Mouse (Mus musculus) hindlimb bud, embryonic 11.5 days (tissue): ENCODE measurements around the gene Txndc8.

ENCODE experiments used
- DNase-seq: peaks from one replicate; pipeline ENCODE4 v3.0.0-alpha.2; 2012; ENCODE audit warnings: low read depth, low spot score; ENCODE audit errors: extremely low spot score

Txndc8 gene

DNA sequence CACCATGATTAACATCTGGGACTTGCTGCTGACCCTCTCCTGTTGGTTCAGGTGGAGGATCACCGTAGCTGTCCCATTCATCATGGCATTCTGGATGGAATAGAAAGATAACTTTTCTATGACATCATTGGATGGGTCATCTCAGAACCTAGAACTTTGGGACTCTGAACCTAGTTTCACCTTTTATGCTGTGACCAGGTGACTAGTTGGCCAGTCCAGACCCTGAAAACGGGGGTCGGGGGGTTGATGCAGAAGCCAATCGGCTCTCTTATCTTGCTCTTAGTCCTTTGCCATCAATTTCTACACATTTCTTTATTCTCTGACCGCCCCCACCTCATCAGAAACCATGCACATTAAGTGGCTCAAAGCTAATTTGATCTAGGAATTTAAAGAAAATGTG lies at the start of gene Txndc8:
TSS of gene Txndc8 (minus strand) at position 101 of the 400 bp plus-strand sequence.
- no peak for DNase-seq

DNA sequence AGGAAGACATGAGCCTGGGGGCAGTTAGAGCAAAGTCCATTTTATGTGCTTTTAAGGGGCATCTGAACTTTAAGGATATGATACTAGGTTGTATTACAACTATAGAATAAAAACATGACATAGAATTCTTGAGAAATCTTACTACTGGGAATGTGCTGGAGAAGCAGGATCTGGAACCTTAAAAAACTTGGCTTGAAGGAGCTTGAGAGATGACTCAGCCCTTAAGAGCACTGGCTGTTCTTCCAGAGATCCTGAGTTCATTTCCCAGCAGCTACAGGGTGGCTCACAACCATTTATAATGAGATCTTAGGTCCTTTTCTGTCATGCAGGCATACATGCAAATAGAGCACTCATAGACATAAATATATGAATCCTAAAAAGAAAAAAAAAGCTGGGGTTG lies 46.7 kb upstream of the Txndc8 start:
- DNase-seq = no peak

DNA sequence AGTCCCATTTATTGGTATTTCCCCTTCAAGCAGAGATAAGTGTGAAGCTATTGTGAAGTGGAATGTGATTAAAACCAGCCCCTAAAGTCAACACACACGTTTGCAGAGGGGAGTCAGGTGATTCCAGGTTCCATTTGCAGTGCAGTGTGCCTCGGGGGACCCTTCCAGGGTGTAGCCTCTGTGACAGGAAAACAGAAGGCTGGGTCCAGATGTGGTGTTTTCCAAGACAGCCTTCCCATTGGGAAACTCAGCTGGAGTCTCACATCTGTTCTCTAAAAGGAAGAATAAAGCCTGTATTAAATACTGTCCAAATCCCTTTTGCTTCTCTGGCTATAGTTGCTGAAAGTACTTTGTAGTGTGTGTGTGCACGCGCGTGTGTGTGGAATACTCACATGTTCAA lies 45.5 kb upstream of the Txndc8 start:
- DNase-seq = no peak

DNA sequence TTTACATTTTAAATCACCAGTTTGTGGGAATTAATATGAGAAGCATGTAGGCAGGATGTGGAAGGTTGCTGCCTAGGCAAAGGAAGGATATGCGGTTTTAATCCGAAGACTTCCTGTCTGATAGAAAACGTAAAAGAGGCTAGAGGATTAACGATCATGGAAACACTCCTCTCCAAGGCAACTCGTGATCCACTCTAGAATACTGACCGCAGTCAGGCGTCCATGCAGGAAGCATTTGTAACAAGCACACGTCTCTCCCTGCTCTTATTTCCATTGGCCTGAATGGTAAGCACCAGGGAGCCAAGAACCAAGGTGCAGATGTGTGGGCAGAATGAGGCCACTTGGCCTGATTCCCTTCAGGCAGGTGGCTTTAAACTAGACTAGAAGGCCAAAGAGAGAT lies 41.8 kb upstream of the Txndc8 start:
- no peak for DNase-seq

DNA sequence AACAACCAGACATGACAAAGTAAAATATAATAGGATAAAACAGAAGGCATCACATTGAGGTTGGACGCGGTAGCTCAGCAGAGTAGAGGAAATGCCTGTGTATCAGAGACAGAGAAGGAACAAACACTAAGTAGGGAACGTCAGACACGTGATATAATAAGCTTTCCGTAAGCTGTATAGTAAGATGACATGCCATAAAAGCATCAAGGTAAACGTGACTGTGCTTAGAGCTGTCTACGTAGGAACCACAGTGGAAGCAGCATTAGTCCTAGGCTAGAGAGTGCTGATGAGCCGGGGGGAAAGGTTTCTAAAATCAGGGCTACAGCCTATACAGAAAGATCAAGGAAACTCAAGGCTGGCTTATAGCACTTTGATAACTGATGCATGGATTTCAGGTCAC lies 41.4 kb upstream of the Txndc8 start:
- DNase-seq = no peak

DNA sequence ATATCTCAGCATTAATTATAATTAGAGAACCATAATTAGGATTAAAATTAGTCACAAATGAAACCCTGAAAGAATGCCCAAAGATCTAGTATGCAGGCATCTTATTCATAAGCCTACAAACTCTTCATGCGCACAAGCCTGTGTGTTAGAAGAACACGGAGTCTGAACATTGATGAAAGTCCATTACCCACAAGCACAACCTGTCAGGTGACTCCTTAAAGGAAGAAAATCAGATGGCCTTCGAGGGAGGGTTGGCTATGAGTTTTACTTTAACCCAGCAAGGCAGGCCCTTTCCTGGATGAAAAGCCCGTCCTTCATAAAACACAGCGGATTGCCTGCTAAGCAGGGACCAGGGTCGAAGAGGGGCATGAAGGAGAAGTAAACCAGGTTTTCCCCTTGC lies 35.9 kb upstream of the Txndc8 start:
- DNase-seq = no peak

DNA sequence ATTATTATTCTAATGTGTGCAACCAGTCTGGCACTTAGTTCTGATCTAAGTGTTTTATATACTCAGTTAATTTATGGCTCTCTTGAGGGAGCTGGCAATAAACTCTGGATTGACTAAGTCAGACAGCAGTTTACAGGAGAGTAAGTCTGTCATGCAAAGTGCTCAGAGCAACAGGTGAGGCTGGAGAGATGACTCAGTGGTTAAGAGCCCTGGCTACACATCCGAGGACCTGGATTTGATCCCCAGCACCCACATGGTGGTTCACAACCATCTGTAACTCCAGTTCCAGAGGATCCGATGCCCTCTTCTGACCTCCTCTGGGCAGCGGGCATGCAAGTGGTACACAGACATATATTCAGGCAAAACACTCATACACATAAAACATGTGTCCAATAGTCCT lies 35.4 kb upstream of the Txndc8 start:
- no peak for DNase-seq

DNA sequence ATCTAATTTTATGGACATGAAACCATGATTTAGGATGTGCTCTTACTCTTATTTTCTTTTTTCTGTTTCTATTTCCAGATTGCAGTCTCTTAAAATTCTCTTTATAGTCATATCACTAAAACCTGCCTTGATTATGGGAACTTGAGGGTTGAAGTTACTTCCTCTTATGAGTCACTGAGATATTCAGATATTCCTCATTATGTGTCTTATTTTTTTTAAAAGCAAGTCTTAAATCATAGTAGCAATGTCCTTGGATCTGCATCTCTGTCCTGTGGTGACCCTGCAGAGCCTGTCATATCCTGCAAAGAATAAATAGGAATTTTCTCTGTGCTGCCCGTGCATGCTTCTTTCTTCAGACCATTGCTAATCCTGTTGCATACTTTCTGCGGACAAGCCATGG lies 31.2 kb upstream of the Txndc8 start:
- no peak for DNase-seq

DNA sequence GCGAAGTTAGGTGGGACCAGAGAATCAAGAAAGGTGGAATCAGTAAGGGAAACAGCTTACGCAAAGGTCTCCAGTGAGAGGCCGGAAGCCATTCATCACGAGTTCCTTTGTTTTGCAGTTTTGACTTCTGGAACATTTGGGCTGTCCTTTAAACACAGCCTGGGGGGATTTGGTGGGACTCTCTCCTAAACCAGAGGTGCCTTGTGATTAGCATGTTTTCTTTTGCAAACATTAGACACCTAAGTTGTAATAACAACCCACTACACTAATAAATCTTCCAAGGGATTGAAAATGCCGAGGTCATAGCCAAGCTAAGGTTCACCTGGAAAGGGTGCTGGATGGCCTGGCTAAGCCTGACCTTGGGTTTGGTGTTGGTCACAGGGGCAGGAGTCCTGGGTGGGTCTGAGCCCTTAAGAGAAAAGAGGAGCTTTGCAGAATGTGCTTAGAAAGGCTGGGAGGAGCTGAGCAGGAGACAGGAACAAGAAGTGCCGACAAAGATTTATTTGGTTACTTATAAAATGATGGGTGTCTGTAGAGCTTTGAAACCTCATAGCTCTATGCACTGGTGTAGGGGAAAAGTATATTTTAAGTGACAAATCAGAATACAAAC lies 28.3 kb upstream of the Txndc8 start:
- no peak for DNase-seq

DNA sequence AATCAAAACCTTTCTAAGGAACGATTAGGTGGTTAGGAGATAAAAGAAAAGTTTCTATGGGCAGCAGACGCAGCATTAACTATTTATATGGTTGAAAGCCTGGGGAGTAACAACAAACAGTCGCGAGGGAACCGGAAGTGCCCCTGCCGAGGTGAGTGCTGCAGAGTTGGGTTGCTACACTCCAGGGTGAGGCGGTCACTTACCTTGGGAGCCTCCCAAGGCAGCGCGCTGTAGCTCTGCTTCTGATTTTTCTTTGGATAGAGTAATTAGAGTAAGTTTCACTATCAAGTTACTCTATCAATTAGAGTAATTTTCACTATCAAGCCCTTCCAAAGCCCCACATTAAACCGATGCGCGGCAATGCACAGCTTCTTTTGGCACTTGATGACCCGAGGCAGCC lies 25.7 kb upstream of the Txndc8 start:
- DNase-seq = no peak

DNA sequence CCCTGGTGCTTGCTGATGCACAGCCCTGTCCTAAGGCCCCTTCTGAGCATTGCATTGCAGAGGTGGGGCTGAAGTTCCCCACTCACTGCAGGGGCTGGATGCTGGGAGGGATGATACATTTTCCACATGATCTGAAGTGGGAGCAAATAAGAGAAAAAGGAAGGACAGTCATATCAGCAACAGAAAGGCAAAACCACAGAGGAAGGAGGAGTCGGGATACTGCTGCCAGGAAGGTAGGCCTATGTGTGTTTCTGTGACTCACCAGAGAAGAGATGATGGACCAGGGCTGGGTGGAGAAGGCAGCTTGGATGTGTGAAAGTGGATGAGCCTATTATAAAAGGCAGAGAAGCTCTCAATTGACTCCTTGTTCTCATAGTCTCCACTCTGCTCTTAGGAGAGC lies 23.8 kb upstream of the Txndc8 start:
- DNase-seq = no peak

DNA sequence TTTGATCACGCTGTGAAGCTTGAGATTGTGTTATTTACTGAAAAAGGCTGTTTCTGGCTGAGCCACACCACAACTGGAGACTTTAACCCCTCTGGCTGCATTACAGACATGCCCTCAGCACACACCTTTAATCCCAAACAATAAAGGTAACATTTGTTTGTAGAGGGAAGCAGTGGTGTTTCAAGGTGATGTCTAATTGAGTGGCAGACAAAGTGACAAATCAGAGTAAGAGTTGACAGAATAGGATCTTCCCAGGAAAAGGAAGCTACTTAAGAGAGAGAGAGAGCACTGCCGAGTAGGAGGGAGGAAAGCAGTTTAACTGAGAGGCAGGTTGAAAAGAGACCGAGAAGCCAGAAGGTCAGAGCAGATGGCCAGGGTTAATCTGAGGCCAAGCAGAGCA lies 5.4 kb downstream of the Txndc8 start:
- DNase-seq = no peak

DNA sequence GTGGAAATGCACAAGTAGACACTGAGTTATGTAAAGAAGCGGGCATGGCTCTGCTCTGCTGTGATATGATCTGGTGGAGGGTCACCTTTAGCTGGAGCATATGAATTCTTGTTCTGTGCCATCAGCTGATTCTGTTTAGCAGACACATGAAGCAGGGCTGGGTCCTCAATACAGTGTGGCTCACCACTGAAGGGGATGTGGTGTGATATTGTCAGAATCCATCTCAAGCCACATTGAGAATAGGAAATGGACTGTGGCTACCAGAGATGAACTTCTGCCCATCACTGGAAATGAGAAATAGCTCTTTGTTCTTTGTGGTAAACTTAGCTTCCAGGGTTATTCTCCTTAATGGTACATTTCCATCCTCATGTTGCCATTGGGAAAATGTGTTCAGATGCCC lies 17.5 kb downstream of the Txndc8 start:
- DNase-seq = no peak

DNA sequence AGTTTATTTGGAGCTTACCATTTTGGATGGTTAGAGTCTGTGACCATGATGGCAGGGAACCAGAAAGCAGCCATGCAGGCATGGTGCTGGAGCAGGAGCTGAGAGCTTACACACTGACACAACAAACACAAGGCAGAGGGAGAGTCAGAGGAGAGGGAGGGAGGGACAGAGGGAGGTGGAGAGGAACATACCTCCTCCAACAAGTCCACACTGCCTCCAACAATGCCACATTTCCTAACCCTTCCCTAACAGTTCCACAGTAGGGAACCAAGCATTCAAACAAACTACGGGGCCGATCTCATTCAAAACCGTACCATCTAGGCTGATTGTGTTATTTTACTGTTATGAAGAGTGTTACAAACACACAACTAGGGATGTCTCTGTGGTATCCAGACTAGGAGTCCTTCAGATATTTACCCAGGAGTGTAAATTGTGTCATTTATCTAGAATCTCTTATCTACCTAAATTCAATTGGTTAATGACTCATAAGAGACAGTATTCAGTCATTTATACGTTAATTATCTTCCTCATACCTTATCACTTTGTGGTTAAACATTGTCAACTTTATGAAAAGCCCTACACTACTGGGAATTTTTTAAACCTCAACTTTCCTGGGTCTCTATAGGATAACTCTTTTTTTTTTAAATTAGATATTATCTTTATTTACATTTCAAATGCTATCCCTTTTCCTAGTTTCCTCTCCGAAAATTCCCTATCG lies 34.4 kb downstream of the Txndc8 start:
- no peak for DNase-seq

DNA sequence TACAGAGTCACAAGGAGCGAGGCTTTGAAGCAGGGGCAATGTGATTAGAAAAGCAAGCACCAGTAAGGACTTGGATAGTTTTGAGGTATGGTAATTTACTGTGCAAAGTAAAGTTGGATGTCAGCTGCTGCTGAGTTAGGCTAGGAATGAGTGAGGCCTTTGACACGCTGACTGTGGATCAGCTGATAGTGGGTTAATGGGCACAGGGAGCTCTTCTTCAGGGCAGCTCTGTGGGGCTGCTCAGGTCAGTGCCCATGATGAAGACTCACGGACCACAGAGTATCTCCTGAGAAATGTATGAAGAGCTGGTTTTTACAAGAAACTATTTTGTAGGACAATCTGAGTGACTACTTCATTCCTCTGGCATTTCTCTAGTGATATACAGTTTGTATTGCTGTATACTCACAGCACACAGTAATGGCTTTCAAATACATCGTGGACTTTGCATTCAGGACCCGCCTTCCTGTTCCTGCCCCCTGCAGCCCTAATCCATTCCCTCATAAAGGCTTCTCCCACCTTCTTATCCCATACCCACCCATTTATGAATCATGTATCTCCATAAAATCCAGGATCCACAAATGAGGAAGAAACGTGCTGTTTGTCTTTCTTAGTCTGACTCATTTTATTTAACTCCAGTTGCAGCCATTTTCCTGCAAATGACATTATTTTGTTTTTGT lies 35.2 kb downstream of the Txndc8 start:
- DNase-seq = no peak

DNA sequence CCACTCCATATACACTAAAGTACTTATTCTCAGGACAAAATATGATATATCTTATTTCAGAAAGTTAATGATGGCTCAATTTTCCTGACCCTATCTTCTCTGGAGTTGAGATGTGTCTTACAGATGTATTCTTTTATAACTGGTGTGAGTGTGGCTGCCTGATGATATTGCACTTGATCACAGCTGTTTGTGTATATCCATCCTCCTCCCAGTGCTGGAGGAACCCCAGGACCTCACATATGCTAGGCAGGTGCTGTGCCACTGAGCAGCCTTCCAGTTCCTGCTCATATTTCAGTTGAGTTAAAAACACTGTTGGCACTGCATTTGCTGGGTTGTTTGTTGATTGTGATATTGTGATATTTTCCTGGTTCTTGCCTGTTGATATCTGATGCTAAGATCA lies 38.6 kb downstream of the Txndc8 start:
- DNase-seq = no peak

DNA sequence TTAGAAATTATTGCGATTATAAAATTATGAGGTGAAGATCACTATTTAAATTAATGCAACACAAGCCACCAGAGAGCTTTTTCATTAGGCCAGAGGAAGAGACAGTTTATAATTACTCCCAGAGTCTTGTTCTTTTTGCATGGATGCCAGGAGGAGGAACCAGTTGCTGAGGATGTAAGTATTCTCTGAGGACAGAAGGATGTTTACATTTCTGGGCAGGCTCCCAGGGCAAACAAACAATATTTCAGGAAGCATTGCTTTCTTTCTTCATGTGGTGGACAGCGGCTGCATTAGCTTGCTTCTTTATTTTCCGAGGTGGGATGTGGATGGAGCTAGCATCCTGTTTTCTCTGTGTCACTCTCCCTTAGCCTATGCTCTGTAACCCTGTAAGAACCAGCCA lies 41.7 kb downstream of the Txndc8 start:
- no peak for DNase-seq

DNA sequence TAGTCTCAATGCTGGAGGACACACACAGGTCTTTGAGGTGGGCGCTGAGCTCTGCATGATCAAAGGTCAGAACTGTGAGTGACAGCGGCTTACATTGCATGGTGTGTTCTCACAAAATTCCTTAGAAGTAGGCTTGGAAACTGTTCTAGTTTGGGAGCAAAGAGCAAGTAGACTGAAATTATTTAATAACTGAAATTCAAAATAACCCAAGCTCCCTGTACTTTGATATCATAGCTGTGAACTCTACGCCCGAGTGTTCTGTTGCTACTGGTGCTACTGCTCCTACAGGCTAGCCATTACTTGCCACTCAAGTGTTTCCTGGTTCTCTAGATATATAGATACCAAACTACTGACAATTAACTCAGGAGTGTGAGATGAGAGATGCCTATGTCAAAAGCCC lies 43.4 kb downstream of the Txndc8 start:
- DNase-seq = no peak

DNA sequence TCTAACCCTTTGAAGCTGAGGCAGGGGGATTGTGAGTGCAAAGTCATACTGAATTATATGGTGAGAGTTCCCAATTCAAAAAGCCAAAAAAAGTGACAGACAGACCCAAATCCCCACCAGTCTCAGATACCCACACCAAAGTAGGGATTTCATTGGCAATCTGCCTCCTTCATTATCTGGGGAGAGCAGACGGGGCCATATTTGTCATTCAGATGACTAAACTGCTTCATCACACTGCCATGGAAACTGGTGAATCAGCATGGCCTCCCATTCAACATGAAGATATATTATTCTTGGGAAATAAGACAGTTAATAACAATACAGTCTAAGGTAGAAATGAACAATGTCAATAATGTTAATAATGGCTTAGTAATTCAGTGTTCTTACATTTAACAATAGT lies 44.8 kb downstream of the Txndc8 start:
- no peak for DNase-seq

DNA sequence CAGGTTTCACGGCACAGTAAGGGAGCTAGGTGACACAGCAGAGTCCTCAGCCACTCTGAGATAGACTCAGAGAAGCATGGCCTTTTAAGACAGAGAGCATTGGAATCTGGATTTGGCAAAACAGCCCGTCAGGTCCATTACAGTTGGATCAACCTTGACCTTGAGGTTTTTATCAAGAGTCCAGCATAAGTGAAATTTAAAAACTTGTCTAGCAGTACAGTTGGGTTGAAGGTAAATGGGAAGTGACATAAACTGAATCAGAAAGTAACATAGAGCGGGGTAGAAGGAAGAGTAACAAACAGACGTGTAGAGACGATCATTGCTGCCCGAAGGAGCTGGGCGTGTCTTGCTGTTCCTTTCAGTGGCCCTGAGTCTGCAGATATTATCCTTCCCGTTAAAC lies 49.9 kb downstream of the Txndc8 start:
- no peak for DNase-seq

DNA sequence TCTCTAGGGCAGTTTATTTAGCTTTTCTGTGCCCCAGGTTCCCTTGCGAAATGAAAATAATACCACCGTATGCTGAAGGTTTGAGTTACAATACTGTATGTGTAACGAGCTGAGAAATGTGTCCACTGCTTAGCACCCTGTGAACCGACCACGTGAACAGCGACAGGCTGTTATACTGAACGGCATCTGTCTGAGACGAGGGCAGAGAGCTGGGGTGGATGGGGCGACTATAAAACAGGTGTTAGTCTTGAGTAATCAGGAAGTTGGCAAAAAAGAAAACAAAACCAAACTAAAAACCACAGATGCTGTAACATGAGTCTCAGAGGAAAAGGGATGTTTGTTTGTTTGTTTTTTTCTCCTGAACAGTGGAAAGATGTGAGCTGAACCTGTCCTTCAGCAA lies 50.8 kb downstream of the Txndc8 start:
- DNase-seq = no peak
